14 mouse cellular contexts compared by ENCODE assay signal in genomic region chr15:31961963-31962362, GRCm38 (mm10).
DNase-seq lines count a peak whose midpoint lies in the region; TF ChIP-seq lines count a peak whose summit lies in the region.
"Had no signal": no experiment of that assay in that cellular context is flagged by ENCODE, and none has a peak within 500 bp of the region (broad histone marks: within the 10 kb centered on the region; RNA-seq: fewer than 3 reads in every experiment).

No protein-coding gene starts in this region.

- no peak for TF ChIP-seq CTCF in gastrocnemius, adult 2 months (IDR thresholded peaks at IDR 0.05)

- no peaks in the 10 kb centered on the region for H3K27me3 ChIP-seq in limb, embryonic 10.5 days (ENCODE audit: low read depth, poor library complexity, severe bottlenecking)
- H3K27me3 ChIP-seq: hindbrain, embryonic 15.5 days; neural tube, embryonic 13.5 days had no signal

- no peak overlapping the region for H3K27ac ChIP-seq in gastrocnemius, adult 2 months
- H3K27ac ChIP-seq in limb, embryonic 10.5 days, result no peak overlapping the region
- H3K27ac ChIP-seq: heart, adult 2 months; hindbrain, embryonic 15.5 days; neural tube, embryonic 13.5 days had no signal

- H3K36me3 ChIP-seq in limb, embryonic 10.5 days, result no peaks in the 10 kb centered on the region
- H3K36me3 ChIP-seq: hindbrain, embryonic 15.5 days; neural tube, embryonic 13.5 days had no signal

- intact Hi-C loops in gastrocnemius, adult 2 months (cut with DNase I), result no loop called here
- intact Hi-C loops in left cerebral cortex, postnatal 4 days (cut with DNase I), result no loop called here
- intact Hi-C loops in heart, postnatal 14 days (cut with DNase I), result no loop called here

- no peaks in the 10 kb centered on the region for H3K4me1 ChIP-seq in limb, embryonic 10.5 days
- H3K4me1 ChIP-seq: hindbrain, embryonic 15.5 days; neural tube, embryonic 13.5 days had no signal

- peak; percentile 13 for DNase-seq in gastrocnemius, postnatal 10 days
- DNase-seq in gastrocnemius, adult 2 months, result no peak
- DNase-seq in left cerebral cortex, postnatal 4 days, result peak; percentile 36
- DNase-seq in left cerebral cortex, adult 9 months (ENCODE audit: low spot score in 2 of 2), result no peak
- DNase-seq in heart, postnatal 14 days, result peak; percentile 43 to 72
- peak; percentile 71 for DNase-seq in kidney, postnatal 4 days
- DNase-seq in ovary, postnatal 14 days (ENCODE audit: low spot score), result no peak
- no peak for DNase-seq in limb, embryonic 10.5 days (ENCODE audit: low spot score)
- DNase-seq: adrenal gland, postnatal 25 days; retina, postnatal 1 day; thymus, adult 2 months had no signal

- no peaks in the 10 kb centered on the region for H3K9me3 ChIP-seq in limb, embryonic 10.5 days (replicated peaks)
- H3K9me3 ChIP-seq: hindbrain, embryonic 15.5 days; neural tube, embryonic 13.5 days had no signal

- WGBS in limb, embryonic 10.5 days, result 64% methylated on average over 2 of the region's 2 CpGs

- no peak overlapping the region for H3K4me3 ChIP-seq in gastrocnemius, adult 2 months
- H3K4me3 ChIP-seq in limb, embryonic 10.5 days, result no peak overlapping the region
- H3K4me3 ChIP-seq: heart, adult 2 months; hindbrain, embryonic 15.5 days; neural tube, embryonic 13.5 days had no signal

Comparison
In these comparisons a context has a peak if more than half of its experiments do, and no peak if none do; other contexts are left out.
1. DNase-seq: peak in gastrocnemius, postnatal 10 days (single experiment), left cerebral cortex, postnatal 4 days (single experiment), heart, postnatal 14 days (2 of 2) and kidney, postnatal 4 days (2 of 2); none in gastrocnemius, adult 2 months (single experiment), left cerebral cortex, adult 9 months (0 of 2), ovary, postnatal 14 days (single experiment) and limb, embryonic 10.5 days (single experiment).